Mouse (Mus musculus): ENCODE data around the gene Isoc2b. TPM values are rescaled to one million over a fixed set of nuclear protein-coding genes. Genes with fewer than 3 reads are reported as not detected.

Gene Isoc2b
- polyA plus RNA-seq (2015; fragmentation: Nextera tagmentation; extraction: Ambion mirVana): 5.6 and 6.3 TPM in 2 replicates

GRCm38 (mm10) chr7:4870133-4870532 lies at the start of gene Isoc2b:
TSS of gene Isoc2b (minus strand) at chr7:4870258.
- H3K4me3 ChIP-seq (ENCODE audit: low read length): no peak within 1 kb of the TSS
- ATAC-seq (replicated peaks; ENCODE audit: extremely low read depth, insufficient read depth, low FRiP score): no peak
- H3K9me3 ChIP-seq (replicated peaks; ENCODE audit: control insufficient read depth, low read length): no peaks in the 10 kb centered on the region
- no peak within 1 kb of the TSS for H3K9ac ChIP-seq (ENCODE audit: low read length)
- H3K4me1 ChIP-seq (ENCODE audit: control insufficient read depth, insufficient read depth, low read length): peaks cover 11% of the 10 kb centered on the region
- WGBS: 58% methylated on average over 6 of the region's 6 CpGs
- no peak within 1 kb of the TSS for H3K27ac ChIP-seq (ENCODE audit: low read length)
- H3K27me3 ChIP-seq (ENCODE audit: control insufficient read depth, insufficient read depth, low read length): no peaks in the 10 kb centered on the region
- no peak within 1 kb of the TSS for H3K4me2 ChIP-seq (ENCODE audit: low read depth, low read length)
- no peaks in the 10 kb centered on the region for H3K36me3 ChIP-seq (ENCODE audit: control insufficient read depth, insufficient read depth)

- no peak for ATAC-seq (replicated peaks; ENCODE audit: extremely low read depth, insufficient read depth, low FRiP score)
- Histone ChIP-seq H3K9me3 (replicated peaks; ENCODE audit: control insufficient read depth, low read length) (no peaks in the 10 kb centered on the region), H3K27ac (ENCODE audit: low read length) (no peak overlapping the region), H3K4me2 (ENCODE audit: low read depth, low read length) (no peak overlapping the region), H3K4me3 (ENCODE audit: low read length) (no peak overlapping the region), H3K36me3 (ENCODE audit: control insufficient read depth, insufficient read depth) (peaks cover 33% of the 10 kb centered on the region), H3K4me1 (ENCODE audit: control insufficient read depth, insufficient read depth, low read length) (peaks cover 33% of the 10 kb centered on the region), H3K27me3 (ENCODE audit: control insufficient read depth, insufficient read depth, low read length) (no peaks in the 10 kb centered on the region), H3K9ac (ENCODE audit: low read length) (no peak overlapping the region)
- 87% methylated on average over 21 of the region's 21 CpGs for WGBS
Measured at GRCm38 (mm10) chr7:4919096-4919495, 49.0 kb upstream of the Isoc2b start.

- Histone ChIP-seq H3K27ac (ENCODE audit: low read length) (no peak overlapping the region), H3K4me1 (ENCODE audit: control insufficient read depth, insufficient read depth, low read length) (peaks cover 29% of the 10 kb centered on the region), H3K27me3 (ENCODE audit: control insufficient read depth, insufficient read depth, low read length) (no peaks in the 10 kb centered on the region), H3K9ac (ENCODE audit: low read length) (no peak overlapping the region), H3K4me2 (ENCODE audit: low read depth, low read length) (no peak overlapping the region), H3K36me3 (ENCODE audit: control insufficient read depth, insufficient read depth) (peaks cover 33% of the 10 kb centered on the region), H3K9me3 (replicated peaks; ENCODE audit: control insufficient read depth, low read length) (no peaks in the 10 kb centered on the region), H3K4me3 (ENCODE audit: low read length) (no peak overlapping the region)
- WGBS: 91% methylated on average over 15 of the region's 15 CpGs
- ATAC-seq (replicated peaks; ENCODE audit: extremely low read depth, insufficient read depth, low FRiP score): no peak
Measured at GRCm38 (mm10) chr7:4918681-4919080, 48.6 kb upstream of the Isoc2b start.

GRCm38 (mm10) chr7:4917494-4917893 lies 47.4 kb upstream of the Isoc2b start:
- Histone ChIP-seq H3K27me3 (ENCODE audit: control insufficient read depth, insufficient read depth, low read length) (no peaks in the 10 kb centered on the region), H3K36me3 (ENCODE audit: control insufficient read depth, insufficient read depth) (peaks cover 33% of the 10 kb centered on the region), H3K4me2 (ENCODE audit: low read depth, low read length) (no peak overlapping the region), H3K9me3 (replicated peaks; ENCODE audit: control insufficient read depth, low read length) (no peaks in the 10 kb centered on the region), H3K4me1 (ENCODE audit: control insufficient read depth, insufficient read depth, low read length) (peaks cover 18% of the 10 kb centered on the region), H3K27ac (ENCODE audit: low read length) (no peak overlapping the region), H3K4me3 (ENCODE audit: low read length) (no peak overlapping the region), H3K9ac (ENCODE audit: low read length) (no peak overlapping the region)
- no peak for ATAC-seq (replicated peaks; ENCODE audit: extremely low read depth, insufficient read depth, low FRiP score)
- WGBS: 89% methylated on average over 2 of the region's 2 CpGs

- Histone ChIP-seq H3K27me3 (ENCODE audit: control insufficient read depth, insufficient read depth, low read length) (no peaks in the 10 kb centered on the region), H3K9ac (ENCODE audit: low read length) (peak overlapping the region; percentile 97), H3K9me3 (replicated peaks; ENCODE audit: control insufficient read depth, low read length) (no peaks in the 10 kb centered on the region), H3K36me3 (ENCODE audit: control insufficient read depth, insufficient read depth) (peaks cover 32% of the 10 kb centered on the region), H3K4me1 (ENCODE audit: control insufficient read depth, insufficient read depth, low read length) (peaks cover 11% of the 10 kb centered on the region), H3K4me2 (ENCODE audit: low read depth, low read length) (peak overlapping the region; percentile 93), H3K4me3 (ENCODE audit: low read length) (peak overlapping the region; percentile 87), H3K27ac (ENCODE audit: low read length) (peak overlapping the region; percentile 85)
- ATAC-seq (replicated peaks; ENCODE audit: extremely low read depth, insufficient read depth, low FRiP score): peak; percentile 33
- WGBS: 20% methylated on average over 14 of the region's 14 CpGs
Measured at GRCm38 (mm10) chr7:4915669-4916416, 45.8 kb upstream of the Isoc2b start.

- Histone ChIP-seq H3K36me3 (ENCODE audit: control insufficient read depth, insufficient read depth) (peaks cover 25% of the 10 kb centered on the region), H3K4me1 (ENCODE audit: control insufficient read depth, insufficient read depth, low read length) (peaks cover 11% of the 10 kb centered on the region), H3K9ac (ENCODE audit: low read length) (peak within 1 kb of the TSS; percentile 97), H3K27me3 (ENCODE audit: control insufficient read depth, insufficient read depth, low read length) (no peaks in the 10 kb centered on the region), H3K4me2 (ENCODE audit: low read depth, low read length) (peak within 1 kb of the TSS; percentile 93), H3K27ac (ENCODE audit: low read length) (peak within 1 kb of the TSS; percentile 85), H3K9me3 (replicated peaks; ENCODE audit: control insufficient read depth, low read length) (no peaks in the 10 kb centered on the region), H3K4me3 (ENCODE audit: low read length) (peak within 1 kb of the TSS; percentile 87)
- peak; percentile 88 for ATAC-seq (replicated peaks; ENCODE audit: extremely low read depth, insufficient read depth, low FRiP score)
- under 1% methylated on average over 44 of the region's 56 CpGs for WGBS
Measured at GRCm38 (mm10) chr7:4915007-4915665, 45.1 kb upstream of the Isoc2b start, which contains the start of gene Zfp628. TSS of gene Zfp628 (plus strand) at chr7:4915217.

GRCm38 (mm10) chr7:4912248-4912647 lies 42.2 kb upstream of the Isoc2b start:
- no peak overlapping the region for H3K4me2 ChIP-seq (ENCODE audit: low read depth, low read length)
- no peak overlapping the region for H3K9ac ChIP-seq (ENCODE audit: low read length)
- H3K36me3 ChIP-seq (ENCODE audit: control insufficient read depth, insufficient read depth): no peaks in the 10 kb centered on the region
- H3K27me3 ChIP-seq (ENCODE audit: control insufficient read depth, insufficient read depth, low read length): no peaks in the 10 kb centered on the region
- H3K27ac ChIP-seq (ENCODE audit: low read length): no peak overlapping the region
- H3K4me1 ChIP-seq (ENCODE audit: control insufficient read depth, insufficient read depth, low read length): peaks cover 11% of the 10 kb centered on the region
- H3K9me3 ChIP-seq (replicated peaks; ENCODE audit: control insufficient read depth, low read length): no peaks in the 10 kb centered on the region
- 59% methylated on average over 5 of the region's 5 CpGs for WGBS
- ATAC-seq (replicated peaks; ENCODE audit: extremely low read depth, insufficient read depth, low FRiP score): no peak
- H3K4me3 ChIP-seq (ENCODE audit: low read length): no peak overlapping the region

- H3K4me2 ChIP-seq (ENCODE audit: low read depth, low read length): no peak overlapping the region
- no peaks in the 10 kb centered on the region for H3K36me3 ChIP-seq (ENCODE audit: control insufficient read depth, insufficient read depth)
- no peak overlapping the region for H3K4me3 ChIP-seq (ENCODE audit: low read length)
- H3K27ac ChIP-seq (ENCODE audit: low read length): no peak overlapping the region
- peaks cover 8% of the 10 kb centered on the region for H3K4me1 ChIP-seq (ENCODE audit: control insufficient read depth, insufficient read depth, low read length)
- H3K9ac ChIP-seq (ENCODE audit: low read length): no peak overlapping the region
- WGBS: 32% methylated on average over 9 of the region's 9 CpGs
- no peak for ATAC-seq (replicated peaks; ENCODE audit: extremely low read depth, insufficient read depth, low FRiP score)
- H3K27me3 ChIP-seq (ENCODE audit: control insufficient read depth, insufficient read depth, low read length): no peaks in the 10 kb centered on the region
- no peaks in the 10 kb centered on the region for H3K9me3 ChIP-seq (replicated peaks; ENCODE audit: control insufficient read depth, low read length)
Measured at GRCm38 (mm10) chr7:4911561-4911960, 41.5 kb upstream of the Isoc2b start.

GRCm38 (mm10) chr7:4906466-4906950 lies 36.5 kb upstream of the Isoc2b start, which contains the start of gene Gm36210:
TSS of gene Gm36210 (minus strand) at chr7:4906516.
- Histone ChIP-seq H3K9ac (ENCODE audit: low read length) (no peak within 1 kb of the TSS), H3K4me2 (ENCODE audit: low read depth, low read length) (no peak within 1 kb of the TSS), H3K4me3 (ENCODE audit: low read length) (no peak within 1 kb of the TSS), H3K4me1 (ENCODE audit: control insufficient read depth, insufficient read depth, low read length) (no peaks in the 10 kb centered on the region), H3K36me3 (ENCODE audit: control insufficient read depth, insufficient read depth) (no peaks in the 10 kb centered on the region), H3K27me3 (ENCODE audit: control insufficient read depth, insufficient read depth, low read length) (no peaks in the 10 kb centered on the region), H3K9me3 (replicated peaks; ENCODE audit: control insufficient read depth, low read length) (no peaks in the 10 kb centered on the region), H3K27ac (ENCODE audit: low read length) (no peak within 1 kb of the TSS)
- 40% methylated on average over 10 of the region's 10 CpGs for WGBS
- ATAC-seq (replicated peaks; ENCODE audit: extremely low read depth, insufficient read depth, low FRiP score): no peak
